Mouse (Mus musculus) heart, postnatal 4 days (tissue): Measurements from ENCODE around the gene Ppp2r3a. TPM values are rescaled to one million over a fixed set of nuclear protein-coding genes. Genes with fewer than 3 reads are reported as not detected.

Source experiments
- DNase-seq: peaks from one replicate; pipeline ENCODE4 v3.0.0; 2021
- total RNA-seq, 2 experiments: library from RNA; stranded (reverse); gene quantifications; 2 replicates each; pipeline ENCODE4 v1.2.3; 2021

Ppp2r3a gene
- total RNA-seq, 2 experiments from 2014 or later = 179 to 189 TPM

DNA sequence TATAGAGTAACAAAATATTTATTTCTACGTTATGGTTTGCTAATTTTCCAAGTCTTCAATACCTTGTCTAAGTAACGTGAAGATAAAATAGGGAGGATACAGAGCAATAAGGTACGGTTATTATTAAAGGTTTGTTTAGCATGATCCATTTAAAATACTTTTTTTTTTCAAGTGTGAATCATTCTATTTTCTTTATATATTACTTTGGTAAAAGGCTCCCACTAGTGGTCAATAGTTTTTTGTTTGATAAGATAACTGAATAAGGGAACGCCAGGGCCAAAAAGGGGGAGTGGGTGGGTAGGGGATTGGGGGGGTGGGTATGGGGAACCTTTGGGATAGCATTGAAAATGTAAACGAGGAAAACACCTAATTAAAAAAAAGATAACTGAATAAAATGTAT, 98.7 kb downstream of the Ppp2r3a start:
- no peak for DNase-seq

DNA sequence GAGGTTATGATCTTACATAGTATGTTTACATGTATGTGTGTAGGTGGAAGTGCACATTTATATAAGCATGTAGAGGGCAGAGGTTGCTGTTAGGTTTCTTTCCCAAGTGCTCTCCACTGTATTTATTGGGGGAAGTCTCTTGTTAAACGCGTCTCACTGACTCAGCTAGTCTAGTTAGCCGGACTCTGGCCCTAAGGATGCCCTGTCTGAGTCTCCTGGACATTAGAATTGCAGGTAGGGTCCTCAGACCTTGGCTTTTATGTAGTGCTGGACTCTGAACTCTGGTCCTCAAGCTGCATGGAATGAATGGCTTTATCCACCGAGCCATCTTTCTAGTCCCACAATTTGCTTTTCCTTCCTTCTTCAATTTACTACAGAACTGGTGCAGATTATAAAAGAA, 108.0 kb downstream of the Ppp2r3a start:
- no peak for DNase-seq

DNA sequence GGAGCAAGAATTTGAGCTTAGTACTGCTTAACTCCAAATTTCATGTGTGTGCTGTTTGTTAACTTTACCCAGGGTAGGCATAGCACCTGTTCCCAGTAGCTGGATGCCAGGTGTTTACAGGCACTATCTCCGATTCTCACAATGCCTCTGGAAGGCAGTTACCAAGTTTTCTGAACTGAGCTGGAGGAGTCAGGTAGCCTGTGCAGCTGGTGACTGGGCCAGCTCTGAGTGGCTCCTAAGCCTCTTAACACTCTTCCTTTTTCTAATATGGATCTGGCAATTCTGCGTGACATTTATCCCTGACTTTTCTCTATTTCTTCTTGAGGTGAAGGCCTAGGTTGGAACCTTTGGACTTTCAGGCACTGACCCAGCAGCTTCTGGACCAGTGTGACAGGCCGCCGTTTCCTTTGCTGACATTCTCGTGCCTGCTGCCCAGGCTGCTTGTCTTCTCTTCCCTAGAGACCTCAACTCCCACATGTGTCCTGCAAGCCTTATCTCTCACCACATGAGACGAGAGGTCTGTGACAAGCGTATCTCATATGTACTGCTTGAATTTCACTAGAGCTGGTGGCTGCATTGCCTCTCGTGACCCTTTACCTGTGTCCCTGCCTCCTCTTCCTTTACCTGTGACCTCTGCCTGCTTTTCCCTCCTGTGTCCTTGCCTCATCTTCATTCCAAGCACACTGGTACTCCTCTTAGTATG, 137.3 kb downstream of the Ppp2r3a start:
- no peak for DNase-seq

DNA sequence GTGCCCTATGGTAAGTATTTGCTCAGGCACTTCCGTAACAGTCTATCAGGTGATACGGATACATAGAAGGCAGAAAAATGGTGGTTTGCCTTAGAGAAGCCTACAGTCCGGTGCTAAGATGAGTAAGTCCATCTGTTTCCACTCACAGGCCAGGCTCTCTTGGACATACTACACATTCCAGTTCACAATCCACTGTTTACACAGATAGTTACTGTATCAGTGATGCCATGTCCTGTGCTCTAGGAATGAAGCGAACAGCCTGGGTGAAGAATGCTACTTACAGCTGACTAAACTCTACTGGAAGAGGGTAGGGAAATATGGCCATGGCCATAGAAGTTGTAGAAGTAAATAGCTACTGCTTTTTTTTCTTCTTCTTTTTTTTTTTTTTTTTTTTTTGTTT, 138.3 kb downstream of the Ppp2r3a start:
- DNase-seq = no peak

DNA sequence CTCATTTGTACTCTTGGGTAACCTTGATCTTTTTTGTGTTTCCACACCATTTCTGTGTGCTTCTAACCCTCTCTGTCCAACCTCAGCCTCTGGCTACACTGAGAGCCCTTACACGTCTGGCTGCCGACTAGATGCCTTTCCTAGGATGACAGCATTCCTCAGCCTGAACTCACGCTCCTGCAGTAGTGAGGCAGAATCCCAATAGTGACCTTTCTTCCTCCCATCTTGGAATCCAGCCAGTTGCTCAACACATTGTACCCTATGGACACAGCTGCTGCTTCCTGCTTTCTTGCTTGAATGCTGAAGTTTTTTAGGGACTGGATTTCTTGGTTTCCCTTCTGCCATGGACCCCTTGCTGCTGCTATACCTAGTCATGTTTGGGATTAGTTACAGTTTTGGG, 141.6 kb downstream of the Ppp2r3a start:
- DNase-seq = peak; percentile 51

DNA sequence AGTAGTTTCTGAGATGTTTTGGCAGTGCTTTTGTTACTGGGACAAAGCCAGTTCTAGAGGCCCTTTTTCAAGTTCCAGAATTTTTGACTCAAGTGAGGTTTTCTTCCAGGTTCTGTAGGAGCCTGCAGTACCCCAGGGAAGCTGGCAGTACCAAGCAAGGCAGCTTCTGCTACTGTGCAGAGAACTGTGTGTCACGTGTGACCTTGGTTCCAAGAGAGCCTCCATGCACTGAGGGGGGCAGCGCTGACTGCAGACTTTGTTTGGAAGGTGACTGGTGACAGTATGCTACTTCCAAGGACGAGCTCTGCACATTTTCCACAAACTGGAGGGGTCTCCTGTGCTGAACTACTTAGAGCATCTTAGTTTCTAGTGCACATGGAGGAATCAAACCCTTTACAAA, 144.2 kb downstream of the Ppp2r3a start:
- DNase-seq = no peak

DNA sequence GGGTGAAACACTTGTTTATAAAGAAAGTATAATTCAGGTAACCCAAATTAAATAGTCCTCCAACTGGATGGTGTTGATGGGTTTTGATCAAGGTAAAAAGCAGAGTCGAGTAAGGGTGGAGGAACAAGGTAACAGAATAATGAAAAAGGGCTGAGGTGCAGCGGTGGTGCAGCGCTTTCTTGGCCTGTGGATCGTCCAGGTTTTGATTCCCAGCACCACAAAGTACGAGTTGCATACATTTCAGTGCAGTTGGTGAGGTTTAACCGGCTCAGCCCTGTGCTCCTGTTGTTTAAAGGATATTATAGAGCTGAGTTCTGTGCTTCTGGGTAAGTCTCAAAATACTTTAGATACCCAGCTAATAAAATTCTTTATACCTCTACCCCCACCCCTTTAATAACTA, 145.9 kb downstream of the Ppp2r3a start:
- DNase-seq = no peak

DNA sequence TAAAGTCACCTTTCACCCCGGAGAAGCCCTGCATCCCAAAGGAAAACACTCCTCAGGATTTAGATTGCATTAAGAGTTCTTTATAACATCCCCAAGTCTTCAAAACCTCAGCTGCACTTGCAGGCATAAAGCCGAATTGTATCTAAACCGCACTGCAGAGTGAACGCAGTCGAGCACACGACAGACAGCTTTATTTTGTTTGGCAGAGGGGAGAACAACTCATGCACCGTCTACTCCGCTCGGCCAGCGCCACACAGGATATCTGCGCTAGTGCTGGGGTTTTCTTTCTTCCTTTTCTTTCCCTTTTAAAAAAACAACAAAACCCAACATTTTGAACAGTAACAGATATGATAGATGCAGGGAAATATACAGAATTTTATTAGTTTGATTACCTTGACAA, 146.7 kb downstream of the Ppp2r3a start:
- peak; percentile 22 for DNase-seq

DNA sequence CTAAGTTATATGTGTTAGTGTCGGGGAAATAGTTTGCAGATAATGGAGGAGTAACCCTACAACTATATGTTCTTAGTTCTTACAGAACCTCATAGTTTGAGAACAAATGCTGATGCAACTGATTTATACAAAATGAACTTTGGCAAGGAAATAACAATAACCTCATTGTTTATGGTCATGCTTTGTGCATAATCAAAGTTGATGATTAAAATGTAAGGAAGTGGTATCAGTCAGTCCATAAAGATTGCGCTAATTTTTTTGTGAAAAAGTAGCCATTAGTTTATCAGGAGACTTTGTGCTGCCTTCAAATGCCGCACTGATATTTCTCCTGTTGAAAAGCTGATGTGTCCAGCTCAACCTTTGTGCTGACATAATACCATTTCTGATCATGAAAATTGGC, 149.3 kb downstream of the Ppp2r3a start:
- DNase-seq = no peak

DNA sequence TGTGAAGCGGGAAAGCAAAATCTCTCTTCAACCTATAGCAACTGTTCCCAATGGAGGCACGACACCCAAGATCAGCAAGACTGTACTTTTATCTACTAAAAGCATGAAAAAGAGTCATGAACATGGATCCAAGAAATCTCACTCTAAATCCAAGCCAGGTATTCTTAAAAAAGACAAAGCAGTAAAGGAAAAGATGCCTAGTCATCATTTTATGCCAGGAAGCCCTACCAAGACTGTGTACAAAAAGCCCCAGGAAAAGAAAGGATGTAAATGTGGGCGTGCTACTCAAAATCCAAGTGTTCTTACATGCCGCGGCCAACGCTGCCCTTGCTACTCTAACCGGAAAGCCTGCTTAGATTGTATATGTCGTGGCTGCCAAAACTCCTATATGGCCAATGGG, 150.0 kb downstream of the Ppp2r3a start:
- no peak for DNase-seq

DNA sequence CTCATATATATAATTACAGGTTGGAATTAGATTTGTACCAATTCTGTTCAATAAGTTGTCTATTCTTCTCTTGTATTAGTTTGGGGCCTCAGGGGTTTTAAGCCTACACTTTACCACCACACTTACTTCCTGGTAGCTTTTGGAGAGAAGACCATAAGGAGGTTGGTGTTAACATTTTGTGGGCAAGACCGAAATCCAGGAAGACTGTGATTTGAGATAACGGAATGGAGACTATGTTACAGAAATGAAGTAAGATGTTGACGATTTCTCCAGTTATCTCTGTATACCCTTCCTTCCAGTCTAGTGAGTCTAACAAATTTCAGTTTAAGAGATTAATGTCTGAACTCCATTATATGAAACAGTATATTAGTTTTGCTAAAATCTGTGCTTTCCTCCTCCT, 151.4 kb downstream of the Ppp2r3a start:
- no peak for DNase-seq

DNA sequence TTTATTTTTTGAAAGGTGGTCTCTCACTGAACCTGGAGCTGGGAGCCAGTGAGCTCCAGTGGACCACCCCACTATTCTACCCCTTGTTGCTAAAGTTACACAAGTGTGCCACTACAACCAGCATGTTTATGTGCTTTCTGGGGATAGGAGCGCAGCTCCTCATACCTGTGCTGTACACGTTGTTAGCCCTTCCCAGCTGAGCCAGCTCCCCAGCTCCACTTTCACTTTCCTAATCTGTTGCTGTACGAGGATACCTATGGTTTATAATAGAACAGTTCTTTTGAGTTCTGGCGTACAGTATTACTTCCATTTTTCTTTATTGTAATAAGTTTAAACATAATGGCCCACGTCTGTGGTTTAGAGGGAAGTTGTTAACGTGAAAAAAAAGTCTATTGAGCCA, 152.2 kb downstream of the Ppp2r3a start:
- no peak for DNase-seq

DNA sequence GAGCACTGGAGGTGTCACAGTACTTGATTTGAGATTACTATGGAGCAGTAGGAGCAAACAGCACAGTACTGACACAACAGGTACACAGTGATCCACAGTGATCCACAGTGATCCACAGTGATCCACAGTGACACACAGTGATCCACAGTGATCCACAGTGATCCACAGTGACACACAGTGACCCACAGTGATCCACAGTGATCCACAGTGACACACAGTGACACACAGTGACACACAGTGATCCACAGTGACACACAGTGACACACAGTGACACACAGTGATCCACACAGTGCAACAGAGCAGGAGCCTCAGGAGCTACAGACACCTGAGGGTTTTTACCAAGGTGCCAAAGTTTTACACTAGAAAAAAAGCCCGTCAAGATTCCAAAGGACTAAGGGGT, 154.1 kb downstream of the Ppp2r3a start:
- no peak for DNase-seq

DNA sequence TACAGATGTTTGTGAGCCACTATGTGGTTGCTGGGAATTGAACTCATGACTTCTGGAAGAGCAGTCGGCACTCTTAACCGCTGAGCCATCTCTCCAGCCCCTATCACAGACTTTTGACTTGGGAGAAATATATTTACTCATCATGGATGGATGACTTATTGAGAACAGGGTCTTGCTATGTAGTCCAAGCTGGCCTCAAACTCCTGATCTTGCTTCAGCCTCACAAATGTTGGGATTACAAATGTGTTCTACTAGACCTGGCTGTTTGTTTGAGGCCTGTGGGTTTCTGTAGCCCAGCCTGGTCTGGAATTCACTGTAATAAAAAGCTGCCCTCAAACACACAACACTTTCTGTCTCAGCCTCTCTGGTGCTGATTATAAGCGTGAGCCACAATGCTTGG, 155.1 kb downstream of the Ppp2r3a start:
- no peak for DNase-seq

DNA sequence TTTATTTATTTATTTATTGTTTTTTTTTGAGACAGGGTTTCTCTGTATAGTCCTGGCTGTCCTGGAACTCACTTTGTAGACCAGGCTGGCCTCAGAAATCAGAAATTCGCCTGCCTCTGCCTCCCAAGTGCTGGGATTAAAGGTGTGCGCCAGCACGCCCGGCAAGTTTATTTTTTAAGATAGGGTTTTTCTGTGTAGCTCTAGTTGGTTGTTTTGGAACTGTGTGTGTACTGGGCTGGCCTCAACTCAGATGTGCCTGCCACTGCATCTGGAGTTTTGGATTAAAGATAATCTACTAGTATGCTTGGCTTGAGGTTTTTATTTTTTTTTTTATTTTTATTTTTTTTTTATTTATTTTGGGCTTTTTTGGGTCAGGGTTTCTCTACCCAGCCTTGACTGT, 156.2 kb downstream of the Ppp2r3a start:
- DNase-seq = no peak

DNA sequence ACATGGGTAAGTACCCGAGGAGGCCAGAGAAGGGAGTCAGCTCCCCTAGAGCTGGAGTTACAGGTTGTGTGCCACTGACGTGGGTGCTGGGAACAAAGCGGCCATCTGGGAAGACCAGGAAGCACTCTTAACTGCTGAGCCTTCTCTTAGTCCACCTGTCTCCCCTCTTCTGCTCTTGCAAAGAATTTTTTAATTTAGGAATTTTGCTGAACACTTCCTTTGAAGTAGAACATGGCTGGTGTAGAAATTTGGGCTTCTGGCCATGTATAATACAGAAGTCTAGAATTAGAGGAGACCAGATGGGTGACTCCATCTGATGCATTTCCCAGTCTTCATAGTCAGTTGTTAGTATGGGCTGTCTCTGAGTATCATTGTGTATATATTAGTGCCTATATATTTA, 167.9 kb downstream of the Ppp2r3a start:
- no peak for DNase-seq

DNA sequence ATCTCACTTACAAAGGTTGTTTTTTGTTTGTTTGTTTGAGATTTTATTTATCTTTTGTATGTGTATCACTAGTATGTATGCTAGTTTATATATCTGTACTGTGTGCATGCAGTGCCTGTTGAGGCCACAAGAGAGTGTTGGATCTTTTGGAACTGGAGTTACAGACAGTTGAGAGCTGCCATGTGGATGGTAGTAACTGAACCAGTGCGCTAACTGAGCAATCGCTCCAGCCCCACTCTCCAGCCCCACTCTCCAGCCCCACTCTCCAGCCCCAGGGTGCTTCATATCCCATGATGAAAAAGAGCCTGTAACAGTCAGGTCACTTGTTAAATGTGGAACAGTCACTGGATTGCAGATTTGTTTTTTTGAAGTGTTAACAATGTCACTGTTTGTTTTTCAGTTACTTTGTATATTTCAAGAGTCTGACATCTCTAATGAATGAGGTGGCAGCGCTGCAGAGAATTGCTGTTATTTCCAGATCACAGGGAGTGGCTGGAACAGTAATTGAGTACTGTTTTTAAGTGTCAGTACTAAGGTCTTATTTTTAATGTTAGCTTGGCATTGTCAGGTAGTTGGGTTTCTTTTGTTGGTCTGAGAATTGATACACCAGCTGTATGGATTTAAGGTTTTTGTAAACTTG, 171.4 kb downstream of the Ppp2r3a start:
- no peak for DNase-seq

DNA sequence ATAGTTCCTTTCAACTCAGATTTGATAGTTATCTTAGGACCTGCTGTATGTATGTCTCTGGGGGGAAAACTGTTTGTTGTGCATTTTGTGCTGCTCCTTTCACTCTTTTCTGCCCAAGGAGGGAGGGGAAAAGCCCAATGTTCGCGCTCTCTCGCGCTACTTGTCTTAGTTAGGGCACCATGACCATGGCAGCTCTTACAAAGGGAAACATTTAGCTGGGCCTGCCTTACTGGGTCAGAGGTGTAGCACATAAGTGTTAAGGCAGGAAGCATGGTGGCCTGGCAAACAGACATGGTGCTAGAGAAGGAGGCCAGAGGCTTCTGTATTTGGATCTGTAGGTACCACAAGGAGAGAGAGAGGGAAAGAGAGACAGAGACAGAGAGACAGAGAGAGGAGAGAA, 173.0 kb downstream of the Ppp2r3a start:
- no peak for DNase-seq

DNA sequence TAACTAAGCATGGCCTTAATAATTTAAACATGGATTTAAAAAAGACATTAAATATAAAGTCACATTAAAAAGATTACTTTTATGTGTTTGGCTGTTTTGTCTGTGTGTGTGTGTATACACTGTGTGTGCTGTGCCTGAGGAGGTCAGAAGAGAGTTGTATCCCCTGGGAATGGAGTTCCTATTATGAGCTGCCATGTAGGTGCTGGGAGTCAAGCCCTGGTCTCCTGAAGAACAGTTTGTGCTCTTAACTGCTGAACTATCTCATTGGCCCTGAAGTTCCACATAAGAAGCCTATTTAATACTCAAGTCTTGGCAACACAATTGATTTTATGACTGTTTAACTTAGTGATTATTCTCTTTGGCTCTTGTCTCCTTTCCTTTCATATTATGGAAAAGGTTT, 174.1 kb downstream of the Ppp2r3a start:
- DNase-seq = no peak

DNA sequence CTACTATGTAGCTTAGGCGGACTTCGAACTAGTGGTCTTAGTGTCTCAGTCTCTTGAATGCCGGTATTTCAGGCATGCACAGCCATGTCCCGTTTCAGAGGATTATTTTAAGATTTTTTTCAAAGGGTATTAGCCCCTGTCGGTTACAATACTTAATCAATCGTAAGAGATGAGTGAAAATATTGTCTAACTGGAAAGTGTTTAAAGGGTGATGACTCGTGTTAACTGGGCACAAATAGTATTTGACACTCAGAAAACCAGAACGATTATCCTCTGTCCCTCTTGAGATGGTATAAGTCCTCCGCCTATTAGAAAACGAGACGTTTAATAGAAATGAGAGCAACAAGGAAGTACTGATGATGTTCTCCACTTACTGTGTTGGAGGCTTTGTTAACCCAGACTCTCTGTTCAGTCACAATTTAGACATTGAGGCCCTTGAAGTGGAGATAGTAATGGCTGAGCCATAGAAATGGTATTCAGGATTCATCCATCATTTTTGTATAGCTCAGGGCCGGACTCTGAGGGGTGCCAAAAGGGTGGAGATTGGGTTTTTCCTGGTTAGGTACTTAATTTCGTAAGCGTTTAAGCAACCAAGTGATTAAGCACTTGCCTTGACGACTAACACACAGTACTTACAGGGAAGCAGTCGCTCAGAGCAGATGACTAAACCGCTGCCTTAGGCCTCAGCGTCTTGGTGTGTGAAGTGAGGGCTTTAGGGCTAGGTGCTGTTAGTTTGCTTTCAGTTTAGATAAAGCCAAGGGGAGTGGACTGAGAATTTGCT, 175.3 kb downstream of the Ppp2r3a start:
- DNase-seq = no peak

DNA sequence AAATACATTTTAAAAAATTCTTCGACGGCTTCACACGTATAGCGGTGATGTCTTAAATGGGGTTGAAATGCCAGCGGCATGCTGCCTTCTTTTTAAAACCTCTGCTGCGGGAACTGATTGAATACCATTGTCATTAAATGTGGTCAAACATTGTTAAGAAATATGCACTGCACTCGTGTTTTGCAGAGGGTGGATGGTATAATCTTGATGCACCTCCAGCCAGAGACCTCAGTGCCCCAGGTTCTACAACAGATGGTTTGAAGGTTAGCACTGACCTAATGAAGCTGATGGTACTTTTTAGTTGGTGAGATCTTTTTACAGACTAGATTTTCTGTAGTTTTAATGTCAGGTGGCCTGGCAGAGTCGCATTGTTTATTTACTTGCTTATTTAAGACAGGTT, 175.9 kb downstream of the Ppp2r3a start:
- DNase-seq = no peak

DNA sequence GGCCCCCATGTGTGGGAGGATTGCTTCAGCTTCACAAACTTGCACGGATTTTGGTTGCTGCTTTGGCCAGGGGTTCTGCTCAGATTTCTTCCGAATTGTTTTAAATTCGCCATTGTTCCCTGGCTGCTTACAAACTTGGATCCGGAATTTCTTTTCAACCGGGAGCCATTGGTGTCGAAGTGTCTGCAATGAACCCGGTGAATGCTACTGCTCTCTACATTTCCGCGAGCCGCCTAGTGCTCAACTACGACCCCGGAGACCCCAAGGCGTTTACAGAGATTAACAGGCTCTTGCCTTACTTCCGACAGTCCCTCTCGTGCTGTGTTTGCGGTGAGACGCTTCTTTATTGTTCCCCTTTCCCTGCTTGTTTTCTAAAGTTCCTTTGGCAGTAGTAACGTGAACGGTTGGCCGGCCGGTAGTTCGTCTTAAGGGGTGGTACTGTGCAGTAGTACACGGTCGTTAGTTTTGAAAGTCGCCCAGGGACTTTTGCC, 176.5 kb downstream of the Ppp2r3a start:
- DNase-seq = peak; percentile 21

DNA sequence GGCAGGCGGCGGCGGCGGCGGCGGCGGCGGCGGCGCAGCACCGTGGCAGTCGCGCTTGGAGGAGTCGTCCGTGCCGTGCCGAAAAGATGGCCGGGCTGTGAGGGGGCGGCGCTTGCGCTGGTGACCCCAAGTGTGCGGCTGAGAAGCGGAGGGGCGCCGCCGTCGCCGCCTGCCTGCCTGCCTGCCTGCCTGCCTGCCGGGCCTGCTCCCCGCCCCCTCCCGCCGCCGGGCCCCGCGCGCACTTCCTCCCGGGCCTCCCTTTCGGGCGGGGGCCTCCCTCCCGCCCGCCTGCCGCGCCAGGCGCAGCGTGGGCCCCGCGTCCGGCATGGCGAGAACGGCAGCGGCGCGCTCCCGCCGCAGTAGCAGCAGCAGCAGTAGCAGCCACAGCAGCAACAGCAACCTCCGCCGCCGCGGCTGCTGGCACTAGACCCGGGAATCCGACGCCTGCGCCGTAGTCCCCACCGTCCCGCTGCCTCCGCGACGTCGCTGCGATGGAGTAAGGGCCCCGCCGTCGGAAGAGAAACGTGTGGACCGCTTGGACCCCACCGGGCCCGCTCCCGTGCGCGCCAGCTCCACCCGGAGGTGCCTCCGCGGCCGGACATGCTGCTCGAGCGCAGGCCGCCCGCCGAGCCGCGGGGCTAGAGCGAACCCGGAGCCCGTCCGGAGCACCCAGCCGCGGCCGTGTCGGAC, 177.1 kb downstream of the Ppp2r3a start:
- peak; percentile 86 for DNase-seq
